Mouse (Mus musculus) left cerebral cortex, adult 8-10 months (tissue): ENCODE measurements around the gene B3galt1. TPM values are rescaled to one million over a fixed set of nuclear protein-coding genes. Genes with fewer than 3 reads are reported as not detected.

Source experiments
- DNase-seq, 2 experiments: peaks; one replicate each; pipeline ENCODE4 v3.0.0; 2022; ENCODE audit warnings: low spot score in 2 of 2
- microRNA-seq, 2 experiments: library from miRNA; unstranded; fragments of <30 nt; microRNA quantifications; one replicate each; pipeline ENCODE4 v1.2.0; 2022
- total RNA-seq, 4 experiments: library from RNA; stranded (reverse); gene quantifications; 2 replicates each; pipeline ENCODE4 v1.2.4; 2022

B3galt1 gene
- total RNA-seq, 4 experiments from 2014 or later: 83.8 to 88.3 (median 86.0) TPM

DNA sequence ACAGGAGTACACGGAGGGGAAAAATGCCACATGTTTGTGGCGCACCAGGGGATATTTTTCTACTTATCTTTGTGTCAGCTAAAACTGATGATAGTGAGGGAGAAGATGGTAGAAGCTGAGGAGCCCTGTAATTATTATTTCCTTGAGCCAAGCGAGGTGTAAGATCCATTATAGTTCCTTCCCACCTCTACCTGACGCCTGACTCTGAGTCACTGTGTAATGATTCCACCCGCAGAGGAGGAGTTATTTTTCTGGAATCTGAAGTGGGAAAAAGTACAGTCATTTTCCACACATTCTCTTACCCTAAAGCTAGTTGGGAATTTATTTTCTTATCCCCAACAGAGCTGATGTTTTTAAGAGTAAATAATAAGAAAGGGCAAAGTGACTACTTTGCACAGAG, 475.1 kb downstream of the B3galt1 start:
- peak in 1 of 2 experiments; percentile 20 for DNase-seq

DNA sequence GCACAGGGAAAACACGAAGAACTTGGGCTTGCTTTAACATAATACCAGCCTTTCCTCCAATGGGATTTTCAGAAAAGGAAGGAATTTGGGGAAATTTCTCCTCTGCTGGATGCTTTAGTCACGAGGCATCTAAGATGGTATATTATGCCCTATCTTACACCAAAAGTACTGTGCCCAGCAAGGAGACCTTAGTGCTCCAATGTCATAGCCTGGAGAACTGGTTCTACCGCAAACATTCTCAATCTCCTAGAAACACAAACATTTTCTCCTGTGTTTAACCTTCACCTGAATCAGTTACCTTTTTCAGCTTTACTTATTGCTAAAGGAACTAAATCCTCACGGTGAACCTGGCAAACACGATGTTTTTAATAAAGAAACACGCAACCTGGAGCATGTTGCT, 486.8 kb downstream of the B3galt1 start:
- no peak for DNase-seq

DNA sequence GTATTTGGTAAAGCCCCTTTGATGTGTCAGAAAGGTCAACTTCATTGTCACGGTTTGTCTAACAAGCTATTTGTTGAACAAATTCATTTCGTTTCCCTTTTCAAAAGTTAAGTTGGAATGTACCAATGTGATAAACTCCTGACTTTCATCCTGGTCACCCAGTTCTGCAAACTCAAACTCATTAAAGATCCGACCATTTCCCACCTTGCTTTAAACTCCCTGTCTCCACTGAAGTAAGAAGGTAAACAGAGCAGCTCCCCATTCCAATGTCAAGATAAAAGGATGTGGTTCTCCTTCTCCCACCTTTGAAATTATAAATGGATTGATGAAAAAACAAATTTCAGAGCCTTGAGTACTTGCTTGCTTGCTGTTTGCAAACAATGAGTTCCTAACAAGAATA, 487.6 kb downstream of the B3galt1 start:
- DNase-seq: no peak

DNA sequence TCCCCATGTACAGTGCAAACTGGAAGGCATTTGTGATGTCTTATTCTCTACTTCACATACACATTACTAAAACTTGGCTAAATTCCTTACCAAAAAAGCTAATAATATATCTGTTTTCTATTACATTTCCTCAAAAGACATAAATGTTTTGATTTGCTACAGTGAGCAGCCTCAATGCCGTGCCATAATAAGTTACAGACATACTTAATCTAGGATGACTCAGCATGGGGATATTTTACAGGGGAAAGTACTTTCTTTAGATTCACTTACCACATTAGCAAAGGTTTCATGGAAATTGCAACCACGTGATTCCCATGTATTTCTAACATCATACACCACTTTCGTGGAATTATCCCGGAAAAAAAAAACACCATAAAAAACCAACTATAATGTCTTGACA, 495.7 kb downstream of the B3galt1 start:
- DNase-seq: no peak

DNA sequence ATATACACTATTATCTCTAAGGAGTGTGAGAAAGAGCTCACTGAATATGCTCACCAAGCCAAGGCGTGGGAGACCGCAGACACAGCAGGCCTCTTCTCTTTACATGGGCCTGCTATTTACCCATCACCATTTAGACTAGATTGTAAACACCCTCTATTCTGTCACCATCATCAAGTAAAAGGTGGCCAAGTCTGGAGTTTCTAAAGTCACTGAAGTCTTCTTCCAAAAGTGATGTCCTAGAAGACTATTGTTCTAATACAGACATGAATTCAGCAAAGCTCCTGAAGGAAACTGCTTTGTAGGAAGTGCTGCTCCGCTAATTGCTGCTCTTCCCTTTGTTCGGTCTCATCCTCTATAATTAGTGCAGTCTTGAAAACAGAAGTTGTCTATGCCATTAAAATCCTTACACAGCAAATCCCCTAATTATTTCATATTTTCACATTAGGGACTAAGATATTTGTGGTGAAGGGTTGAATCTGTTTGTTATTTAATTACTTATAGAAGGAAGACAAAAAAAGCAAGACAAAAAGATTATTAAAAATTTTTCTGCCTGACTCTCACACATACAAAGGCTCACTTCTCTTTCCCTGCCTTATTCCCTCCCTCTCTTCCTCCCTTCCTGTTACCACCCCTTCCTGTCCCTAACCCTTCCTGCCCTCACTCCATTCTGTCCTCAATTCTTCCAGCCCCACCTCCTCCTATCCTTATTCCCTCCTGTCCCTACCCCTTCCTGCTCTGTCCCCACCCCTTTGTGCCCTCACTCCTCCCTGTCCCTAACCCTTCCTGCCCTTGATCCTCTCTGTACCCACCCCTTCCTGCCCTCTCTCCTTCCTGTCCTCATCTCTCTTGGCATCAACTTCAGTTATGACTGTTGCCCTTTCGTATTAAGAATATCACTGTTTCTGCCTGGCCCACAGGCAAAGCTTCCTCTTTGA, 514.0 kb downstream of the B3galt1 start:
- DNase-seq: no peak

DNA sequence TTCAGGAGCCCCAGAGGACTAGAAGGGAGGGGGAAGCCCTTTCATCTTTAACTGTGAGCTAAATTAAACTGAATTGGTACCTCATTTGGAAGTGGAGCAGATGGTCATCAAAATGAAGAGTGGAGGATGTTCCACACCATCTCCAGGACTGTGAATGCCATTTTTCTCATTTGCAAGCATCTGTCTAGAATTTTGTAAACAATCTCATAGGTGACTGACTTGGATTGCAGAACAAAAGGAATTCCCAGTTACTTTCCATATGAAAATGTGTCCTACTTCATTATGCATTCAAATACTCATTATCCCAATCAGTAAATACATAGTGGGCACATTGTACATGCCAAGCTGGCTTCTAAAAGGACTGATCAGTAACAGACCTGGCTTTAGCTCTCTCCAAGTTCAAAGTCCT, 515.2 kb downstream of the B3galt1 start:
- DNase-seq: no peak

DNA sequence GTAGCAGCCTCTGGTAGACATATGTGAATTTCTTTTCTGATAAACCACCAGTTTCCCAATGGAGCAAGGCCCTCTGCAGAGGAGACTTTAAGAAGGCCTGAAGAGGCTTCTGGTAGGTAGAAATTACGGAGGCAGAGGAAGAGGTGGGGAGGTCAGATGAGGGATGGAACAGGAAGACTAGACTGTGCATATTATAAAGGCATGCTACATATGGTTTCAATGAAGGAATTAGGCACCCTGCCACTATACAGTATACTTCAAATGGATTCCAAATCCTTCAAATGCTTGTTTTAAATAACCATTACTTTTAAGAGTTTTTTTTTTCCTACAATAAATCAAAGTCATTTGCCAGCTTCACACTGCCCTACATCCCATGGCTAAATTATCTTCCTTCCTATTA, 518.8 kb downstream of the B3galt1 start:
- no peak for DNase-seq

DNA sequence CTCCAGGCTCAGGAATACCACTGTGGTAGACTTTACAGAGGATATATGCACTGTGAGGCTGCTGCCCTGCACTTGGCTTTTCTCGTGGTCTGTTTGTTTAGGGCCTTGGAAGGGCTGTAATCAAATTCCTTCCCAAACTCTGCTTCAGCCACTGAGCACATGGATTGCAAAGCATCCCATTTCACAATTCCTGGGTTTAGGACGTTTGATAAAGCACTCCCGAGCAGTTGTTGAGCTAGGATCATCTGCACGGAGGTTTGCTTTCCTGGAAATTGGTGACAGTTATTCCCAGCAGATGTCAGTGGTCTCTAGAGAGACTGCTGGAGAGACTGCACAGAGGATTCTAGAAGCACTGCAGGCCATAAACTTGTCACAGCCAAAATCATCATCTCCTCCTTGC, 520.4 kb downstream of the B3galt1 start:
- no peak for DNase-seq

DNA sequence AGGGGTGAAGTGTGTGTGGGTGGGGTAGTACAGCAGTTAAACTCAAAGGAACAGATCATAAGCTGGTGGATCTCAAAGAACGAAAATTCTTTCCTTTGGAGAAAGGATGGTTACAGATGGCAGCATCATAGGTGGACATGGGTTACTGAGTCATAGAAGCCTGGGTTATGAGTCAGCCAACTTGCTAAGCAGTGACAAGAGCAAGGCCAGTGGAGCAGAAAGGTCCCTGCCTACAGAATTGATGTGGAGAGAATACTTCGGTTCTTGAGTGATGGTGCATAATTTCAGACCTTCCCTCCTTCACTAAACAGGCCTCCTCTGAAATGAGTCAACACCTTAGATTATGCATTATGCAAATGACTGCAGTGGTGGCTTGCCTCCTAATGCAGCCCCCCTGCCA, 525.9 kb downstream of the B3galt1 start:
- no peak for DNase-seq

DNA sequence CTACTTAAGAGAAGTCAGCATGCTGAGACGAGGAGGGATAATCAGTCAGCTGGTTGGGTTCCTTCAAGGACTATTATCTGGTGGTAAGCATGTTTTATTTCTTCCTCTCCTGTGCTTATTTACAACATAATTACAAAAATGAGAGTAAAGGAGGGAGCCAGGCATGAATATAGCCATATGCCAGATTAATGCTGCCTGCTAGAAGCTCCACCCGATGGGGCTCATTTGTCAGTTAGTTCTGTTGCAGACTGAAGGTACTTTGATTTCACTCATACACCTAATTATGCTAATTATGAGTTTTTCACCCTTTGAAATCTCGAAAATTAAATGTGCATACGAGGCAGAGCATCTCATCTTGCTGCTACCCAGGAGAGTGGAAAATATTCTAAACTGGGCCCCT, 539.0 kb downstream of the B3galt1 start:
- DNase-seq: no peak

DNA sequence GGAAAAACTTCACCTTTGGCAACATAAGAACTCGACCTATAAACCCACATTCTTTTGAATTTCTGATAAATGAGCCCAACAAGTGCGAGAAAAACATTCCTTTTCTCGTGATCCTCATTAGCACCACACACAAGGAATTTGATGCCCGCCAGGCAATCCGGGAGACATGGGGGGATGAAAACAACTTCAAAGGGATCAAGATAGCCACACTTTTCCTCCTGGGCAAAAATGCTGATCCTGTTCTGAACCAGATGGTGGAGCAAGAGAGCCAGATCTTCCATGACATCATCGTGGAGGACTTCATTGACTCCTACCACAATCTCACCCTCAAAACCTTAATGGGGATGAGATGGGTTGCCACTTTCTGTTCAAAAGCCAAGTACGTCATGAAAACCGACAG, 552.4 kb downstream of the B3galt1 start:
- DNase-seq: no peak

DNA sequence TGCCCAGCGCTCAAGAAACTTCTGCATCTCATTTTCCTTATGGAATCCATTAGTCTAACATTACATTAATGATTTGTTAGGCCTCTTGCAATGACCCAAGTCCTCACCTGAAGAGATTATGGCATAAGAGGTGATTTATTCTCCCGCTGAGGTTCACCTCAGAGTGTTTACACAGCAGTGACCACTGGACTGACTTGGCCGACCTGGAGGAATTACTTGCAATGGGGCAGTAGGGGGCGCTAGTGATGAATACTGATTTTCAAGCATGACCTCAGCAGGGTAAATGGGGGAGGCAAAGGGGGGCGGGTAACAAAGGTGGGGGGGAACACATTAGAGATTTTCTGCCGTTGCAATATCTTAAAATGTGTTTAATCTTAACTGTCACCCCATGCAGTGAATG, 559.1 kb downstream of the B3galt1 start:
- DNase-seq: no peak

DNA sequence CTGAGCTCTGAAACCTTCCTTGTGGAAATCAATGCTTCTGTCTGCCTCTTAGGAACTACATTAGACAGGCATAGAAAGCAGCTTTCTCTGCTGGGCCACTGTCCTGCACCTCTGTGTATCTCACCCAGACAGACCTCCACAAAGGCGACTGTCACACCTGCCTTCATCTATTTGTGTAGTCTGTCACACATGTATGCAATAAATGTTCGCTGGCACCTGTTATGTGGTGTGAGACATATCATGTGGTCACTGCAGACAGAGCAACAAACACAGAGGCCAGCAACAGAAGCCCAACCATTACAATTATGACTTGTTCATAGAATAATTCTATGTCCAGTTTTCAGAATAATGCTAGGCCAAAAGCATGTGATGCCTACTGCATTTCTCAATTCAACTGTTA, 575.4 kb downstream of the B3galt1 start:
- no peak for DNase-seq

DNA sequence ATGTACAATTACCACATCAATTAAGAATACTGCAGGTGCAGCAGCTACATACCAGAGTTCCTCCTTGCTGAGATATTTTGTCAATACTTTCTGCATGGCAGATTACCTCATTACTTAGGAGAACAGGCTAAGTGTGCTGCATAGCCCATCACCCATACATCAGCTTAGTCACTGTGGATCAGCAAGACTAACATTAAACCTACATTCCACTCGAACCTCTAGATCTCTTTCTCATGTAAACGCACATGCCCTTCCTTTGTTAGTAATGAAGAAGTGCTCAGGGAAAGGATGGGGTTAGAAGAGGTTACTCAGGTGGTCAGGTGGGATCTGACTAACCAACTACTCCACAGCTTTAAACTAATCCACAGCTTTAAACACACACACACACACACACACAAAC, 577.6 kb downstream of the B3galt1 start:
- no peak for DNase-seq

DNA sequence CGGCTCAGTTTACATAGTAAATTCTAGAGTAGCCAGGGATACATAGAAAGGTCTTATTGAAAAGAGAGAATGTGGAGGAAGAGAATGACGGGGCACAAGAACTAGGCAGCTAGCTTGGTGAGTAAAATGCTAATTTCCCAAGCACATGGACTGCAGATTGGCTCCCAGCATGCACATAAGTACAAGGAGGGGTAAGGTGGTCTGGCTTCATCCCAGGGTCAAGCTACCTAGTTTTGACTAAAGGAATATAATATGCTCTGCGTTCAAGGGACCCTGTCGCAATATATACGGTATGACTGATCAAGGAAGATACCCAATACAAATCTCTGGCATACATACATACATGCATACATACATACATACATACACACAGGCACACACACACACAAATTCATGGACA, 594.1 kb downstream of the B3galt1 start:
- no peak for DNase-seq

DNA sequence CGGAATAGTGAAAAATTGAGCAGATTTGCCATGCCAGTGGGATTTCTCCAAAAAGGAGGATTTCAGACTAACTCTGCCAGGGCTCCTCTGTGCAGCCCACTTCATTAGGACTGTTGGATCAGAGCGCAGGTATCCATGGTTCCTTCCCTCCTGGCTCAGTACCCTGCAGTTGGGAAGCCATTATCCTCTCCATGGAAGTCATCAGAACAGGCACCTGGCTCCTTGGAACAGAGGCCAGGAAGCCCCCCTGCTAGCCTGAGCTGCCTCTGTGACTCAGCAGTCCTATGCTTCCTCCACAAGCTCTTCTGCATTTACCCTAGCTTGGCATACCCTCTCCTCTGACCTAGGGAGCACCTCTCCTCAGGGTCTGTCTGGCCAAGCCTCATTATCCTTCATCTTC, 594.9 kb downstream of the B3galt1 start:
- no peak for DNase-seq

DNA sequence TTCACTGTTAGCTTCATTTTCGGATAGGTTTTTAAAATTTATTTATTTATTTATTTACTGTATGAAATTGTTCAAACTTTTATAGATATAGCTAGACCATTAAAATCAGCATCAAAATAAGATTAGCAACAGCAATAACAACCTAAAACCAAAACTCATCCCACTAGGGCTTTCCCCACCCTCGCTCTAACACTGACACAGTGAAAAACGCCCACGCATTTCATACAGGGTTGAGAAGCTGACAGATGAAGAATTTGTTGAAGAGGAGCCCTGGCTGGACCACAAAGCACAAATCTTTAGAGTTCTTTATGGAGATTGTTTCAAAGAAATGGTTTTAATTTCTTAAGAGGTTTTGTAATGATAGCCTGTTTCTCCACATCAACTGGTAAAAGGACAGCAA, 596.3 kb downstream of the B3galt1 start:
- no peak for DNase-seq

DNA sequence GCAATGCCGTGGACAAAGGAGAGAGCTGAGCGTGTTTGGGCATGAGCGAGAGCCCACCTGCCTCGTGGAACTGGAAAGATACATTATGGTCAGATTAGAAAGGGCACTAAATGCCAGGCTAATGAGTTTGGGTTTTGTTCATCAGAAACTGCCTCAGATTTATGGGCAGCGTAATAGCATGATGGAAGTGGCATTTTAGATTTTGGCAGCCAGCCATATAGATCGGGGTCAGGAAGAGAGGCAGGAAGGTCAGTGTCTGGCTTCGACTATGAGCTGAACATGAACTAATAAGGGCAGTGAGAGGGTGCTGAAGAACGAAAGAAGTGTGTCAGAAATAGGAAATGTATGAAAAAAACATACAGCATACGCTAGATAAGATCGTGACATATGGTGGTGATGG, 605.6 kb downstream of the B3galt1 start:
- DNase-seq: no peak

Small RNA genes lying within 50 kb of the gene (microRNA-seq; reads per million reads assigned to microRNA genes)
- gene Mir6335 (0 reads per million in 2 experiments), gene Mir7224 (7.1 to 7.4 reads per million in 2 experiments)

Other genes starting within 250 kb of the B3galt1 start
- not detected for gene Gm21830, start 152.1 kb upstream of the B3galt1 start, total RNA-seq
- gene Gm26727, start 132.7 kb upstream of the B3galt1 start, total RNA-seq: not detected
- under 1 TPM; 0.02 to 0.52 (median 0.32) TPM for gene Xirp2, start 119.9 kb upstream of the B3galt1 start, total RNA-seq